Mouse (Mus musculus) B cell, adult (primary cell): ENCODE data around the gene Flywch1. TPM values are rescaled to one million over a fixed set of nuclear protein-coding genes. Genes with fewer than 3 reads are reported as not detected.

ENCODE experiments used
- total RNA-seq: library from RNA; stranded (reverse); gene quantifications from 4 replicates; pipeline ENCODE4 v1.2.4, GENCODE M21; 2023; ENCODE audit not compliant: inconsistent age

The Flywch1 gene
- 24.2 to 32.5 TPM (median 29.5 TPM) in 4 replicates for total RNA-seq

DNA sequence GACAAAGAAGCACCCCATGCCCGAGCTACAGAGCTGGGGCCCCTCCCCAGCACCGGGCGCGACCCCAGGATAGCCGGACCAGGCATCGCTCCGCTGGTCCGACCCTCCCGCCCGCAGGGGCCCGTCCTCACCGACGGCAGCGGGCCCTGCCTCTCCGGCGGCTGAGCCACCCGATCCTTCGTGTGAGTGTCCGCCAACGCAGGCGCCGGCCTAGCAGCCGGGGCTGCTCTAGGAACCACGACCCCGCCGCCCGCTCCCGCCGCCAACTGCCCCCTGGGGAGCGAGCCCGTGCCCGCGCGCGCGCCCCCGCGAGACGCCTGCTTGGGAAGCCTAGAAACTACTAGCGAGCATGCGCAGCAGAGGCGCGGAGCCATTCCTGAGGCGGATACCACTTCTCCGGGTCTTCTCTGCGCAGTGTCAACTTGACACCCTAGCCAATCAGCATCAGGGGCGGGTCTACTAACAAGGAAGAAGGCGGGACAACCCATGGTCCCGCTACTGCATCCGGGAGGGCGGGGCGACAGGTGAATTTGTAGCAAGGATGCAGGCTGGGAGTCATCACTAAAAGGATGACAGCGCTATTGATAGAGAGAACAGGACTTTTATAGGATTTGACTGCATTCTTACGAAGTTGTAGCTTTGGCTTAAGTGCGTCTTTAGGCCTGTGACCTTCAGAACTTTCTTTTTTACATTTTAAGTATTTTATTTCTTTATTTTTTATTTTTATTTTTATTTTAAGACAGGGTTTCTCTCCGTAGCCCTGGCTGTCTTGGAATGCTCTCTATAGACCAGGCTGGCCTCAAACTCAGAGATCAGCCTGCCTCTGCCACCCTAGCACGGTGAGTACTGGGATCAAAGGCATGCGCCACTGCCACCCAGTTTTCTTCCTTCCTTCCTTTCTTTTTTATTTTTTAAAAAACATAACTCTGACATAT lies at the start of gene Flywch1:
Gene Flywch1, minus strand, starts transcription at position 319 of the 935 bp plus-strand sequence.

DNA sequence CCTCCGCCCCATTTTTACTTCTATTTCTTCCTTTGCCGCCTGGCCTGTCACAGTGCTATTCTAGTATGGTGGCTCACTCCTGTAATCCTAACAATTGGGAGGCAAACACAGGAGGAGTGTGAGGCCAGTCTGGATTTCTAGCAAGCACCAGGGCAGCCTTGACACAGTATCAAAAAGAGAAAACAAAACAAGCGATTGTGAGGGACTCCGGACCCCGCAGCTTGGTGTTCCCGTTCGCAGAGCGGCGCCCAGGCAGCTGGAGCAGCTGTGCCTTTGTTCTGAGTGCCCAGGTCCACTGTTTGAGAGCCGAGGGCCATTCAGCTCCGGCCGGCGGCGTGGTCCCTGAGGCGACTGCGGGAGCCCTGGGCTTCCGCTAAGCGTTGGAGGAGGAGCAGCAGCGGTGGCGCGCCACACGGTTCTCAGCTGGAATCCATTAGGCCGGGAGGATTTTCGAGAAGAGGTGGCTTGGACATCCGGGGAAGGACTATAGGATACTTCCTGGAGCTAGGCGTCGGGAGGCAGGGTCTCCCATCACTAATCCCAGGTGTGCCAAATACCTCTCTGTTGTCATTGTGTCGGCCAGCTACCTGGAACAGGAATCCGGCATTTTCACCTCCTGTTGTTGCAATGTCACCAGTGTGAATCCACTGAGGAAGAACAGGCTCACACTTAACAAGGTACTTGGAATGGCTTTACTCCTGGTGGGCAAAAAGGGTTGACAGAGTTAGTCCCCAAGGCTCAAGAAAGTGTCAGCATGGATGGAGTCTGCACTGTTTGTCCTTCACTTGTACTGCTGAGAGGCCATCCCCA lies 19.1 kb upstream of the Flywch1 start, which contains the start of gene Srrm2:
Gene Srrm2, plus strand, starts transcription at position 264 of the 810 bp plus-strand sequence.

DNA sequence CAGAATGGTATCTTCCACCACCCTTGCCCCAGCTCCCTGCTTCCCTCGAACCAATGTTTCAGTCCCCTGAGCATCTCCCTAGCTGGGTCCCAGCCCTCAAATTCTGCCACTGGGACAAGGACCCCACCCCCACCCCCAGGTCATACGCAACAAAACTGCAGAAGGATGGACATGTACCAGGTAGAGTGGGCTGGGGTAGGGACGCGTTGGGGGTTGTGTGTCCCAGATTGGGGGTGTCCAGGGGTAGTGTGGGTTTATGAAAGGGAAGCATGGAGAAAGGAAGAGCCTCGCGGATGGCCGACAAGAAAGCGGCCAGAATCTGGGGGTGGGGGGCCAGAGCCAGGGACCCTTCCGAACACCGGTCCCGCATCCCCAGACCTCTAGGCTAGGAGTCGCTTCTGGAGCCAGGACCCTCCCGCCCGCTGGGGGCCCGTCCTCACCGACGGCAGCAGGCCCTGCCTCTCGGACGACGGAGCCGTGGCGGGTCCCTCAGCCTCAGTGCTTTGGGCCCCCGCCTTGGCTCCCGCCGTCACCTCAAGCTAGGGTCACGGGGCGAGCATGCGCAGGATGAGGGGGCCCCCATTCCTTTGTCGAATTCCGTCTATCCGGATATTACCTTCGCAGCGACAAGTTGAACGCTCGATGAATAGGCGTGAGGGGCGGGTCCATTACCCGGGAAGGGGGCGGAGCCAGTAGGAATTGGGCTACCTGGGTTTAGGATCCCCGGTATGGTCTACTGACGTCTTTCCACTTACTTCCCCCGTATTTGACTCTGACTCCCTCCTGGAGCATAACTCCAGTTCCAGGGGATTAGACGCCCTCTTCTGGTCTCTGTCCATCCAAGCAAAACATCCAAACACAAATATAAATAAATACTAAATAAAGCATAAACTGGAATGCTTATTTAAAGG lies 14.4 kb upstream of the Flywch1 start, which contains the start of gene Flywch2:
Gene Flywch2, minus strand, starts transcription at position 521 of the 911 bp plus-strand sequence.

DNA sequence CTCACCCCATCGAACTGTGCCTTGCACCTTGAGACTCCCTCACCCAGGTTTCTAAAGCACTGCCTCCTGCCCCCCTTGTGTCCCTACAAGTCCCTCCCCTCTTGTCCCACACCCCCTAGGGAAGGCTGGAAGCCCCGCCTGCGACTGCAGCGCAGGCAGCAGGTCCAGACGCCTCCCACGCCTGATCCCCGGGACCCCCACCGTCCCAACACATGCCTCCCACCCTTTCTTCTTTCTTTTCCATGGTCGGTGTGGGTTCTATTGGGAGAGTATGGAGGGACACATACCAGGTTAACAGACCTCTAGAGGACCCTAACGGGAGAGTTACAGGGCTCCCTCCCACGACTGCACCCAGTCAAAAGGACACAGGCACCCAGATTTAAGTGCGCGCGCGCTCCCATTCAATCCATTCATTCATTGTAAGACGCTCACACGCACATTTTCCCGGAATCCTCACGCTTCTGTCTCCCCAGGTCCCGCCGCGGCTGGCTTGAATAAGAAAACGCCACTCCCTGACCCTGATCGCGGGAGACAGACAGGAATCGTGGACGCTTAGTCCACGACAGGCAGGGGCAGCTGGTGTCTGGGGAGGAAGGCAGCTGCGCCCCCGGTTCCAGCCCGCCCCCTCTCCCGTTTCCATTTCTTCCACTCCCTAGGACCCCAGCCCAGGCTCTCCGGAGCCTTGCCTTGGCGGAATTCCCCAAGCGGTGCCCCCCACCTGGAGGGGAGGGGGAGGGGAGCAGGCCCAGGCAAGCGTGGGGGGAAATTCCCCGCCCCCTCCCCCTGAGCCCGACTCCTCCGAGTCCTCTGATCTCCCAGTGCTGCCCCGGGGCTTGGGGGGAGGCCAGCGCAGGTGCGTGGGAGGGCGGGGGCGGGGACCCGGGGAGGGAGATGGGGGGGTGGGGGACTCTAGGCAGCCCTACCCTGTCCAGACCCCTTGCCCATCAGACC lies 25.8 kb downstream of the Flywch1 start, which contains the start of gene Kremen2:
Gene Kremen2, minus strand, starts transcription at position 533 of the 951 bp plus-strand sequence.

DNA sequence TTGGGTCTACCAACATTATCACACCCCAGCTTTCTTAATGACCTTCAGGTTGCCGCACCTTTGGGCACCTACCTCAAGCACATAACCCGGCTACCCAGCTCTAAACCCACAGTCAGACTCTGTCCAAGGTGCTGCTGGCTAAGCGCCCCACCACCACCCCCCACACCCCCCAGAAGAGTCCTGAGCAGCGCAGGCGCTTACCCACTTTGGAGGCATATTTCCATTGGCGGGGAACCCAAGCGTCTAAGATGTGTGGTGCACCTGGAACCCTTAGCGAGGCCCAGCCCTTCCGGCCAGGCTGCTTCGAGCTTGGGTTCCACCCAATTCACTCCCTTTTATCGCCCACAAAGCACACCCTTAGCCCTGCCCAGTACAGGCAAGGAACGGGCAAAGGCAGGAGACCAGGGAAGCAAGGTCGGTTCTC lies 30.8 kb downstream of the Flywch1 start, which contains the start of gene Paqr4:
Gene Paqr4, minus strand, starts transcription at position 270 of the 424 bp plus-strand sequence.

DNA sequence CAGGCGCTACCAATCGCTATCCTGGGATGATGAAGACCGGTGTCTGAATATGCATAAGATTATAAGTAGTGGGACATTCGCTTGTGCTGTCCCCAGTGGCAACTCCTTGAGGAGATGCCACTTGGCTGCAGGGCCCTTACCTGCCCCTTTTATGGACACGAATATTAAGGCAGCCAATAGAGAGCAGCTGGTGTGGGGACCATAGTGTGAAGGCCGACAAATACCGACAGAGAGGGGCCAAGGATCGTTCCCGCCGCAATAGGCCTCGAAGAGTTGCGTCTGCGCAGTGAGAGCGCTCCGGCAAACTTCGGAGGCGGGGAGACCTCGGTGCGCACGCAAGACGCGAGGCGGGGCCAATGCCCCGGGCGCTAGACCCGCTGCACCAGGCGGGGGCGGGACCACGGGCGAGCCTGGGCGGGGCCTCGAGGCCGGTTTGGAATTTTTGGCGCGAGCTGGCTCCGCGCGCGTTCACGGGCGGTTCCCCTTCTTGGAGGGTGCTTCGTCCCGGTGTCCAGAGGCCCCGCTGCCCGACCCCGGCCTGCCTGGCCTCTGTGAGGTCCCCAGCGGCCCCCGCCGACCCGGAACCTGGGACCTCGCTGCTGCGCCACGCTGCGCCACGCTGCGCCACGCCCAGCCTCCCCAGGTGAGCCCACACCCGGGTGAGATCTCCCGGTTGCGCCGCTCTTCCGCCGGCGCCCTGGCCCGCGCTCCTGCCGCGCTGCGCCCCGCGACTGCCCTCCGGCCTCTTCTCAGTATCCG lies 45.2 kb downstream of the Flywch1 start, which contains the start of gene Pkmyt1:
Gene Pkmyt1, plus strand, starts transcription at position 338 of the 759 bp plus-strand sequence.

DNA sequence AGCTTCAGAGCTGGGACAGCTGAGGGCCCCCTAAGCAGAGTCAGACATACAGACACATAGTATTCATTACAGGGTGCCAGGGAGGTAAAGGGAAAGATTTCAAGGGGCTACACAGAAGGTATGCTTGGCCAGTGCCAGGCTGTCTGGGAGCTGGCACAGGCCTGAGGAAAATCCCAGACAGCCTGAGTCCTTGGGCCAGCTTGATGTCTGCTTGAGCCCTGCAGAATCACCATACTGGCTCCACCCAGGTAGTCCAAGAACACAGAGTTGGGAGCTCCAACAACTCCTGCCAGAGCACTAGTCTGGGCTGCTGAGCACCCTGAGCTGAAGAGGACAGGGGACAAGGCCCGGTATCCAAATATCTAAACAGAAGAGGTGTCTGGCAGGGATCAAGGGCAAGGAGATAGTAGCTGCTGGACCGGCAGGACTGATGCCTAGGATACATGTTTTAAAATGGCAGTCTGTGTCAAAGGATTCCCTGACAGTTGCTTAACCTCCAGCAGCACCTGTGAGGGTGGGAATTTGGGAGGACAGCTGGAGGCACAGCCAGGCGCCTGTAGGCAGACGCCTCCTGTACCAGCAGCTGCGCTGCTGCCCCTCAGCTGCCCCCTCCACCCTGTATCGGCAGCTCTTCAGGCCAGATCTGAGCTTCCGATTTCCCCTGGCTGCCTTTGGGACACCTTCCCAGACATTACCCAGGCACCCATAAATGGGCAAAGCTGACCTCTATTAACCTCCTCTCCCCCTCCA lies 48.9 kb downstream of the Flywch1 start, which contains the start of gene 1520401A03Rik:
Gene 1520401A03Rik, minus strand, starts transcription at position 408 of the 750 bp plus-strand sequence.

Other genes with a start within 250 kb of the Flywch1 start
- gene Zfp213, start 207.4 kb downstream of the Flywch1 start, total RNA-seq: 7.7 to 10.6 TPM (median 9.1 TPM) in 4 replicates
- 0.24 TPM in 1 of 4 replicates, not detected in the others for gene Zfp13, start 172.1 kb downstream of the Flywch1 start, total RNA-seq
- not detected in 4 replicates for gene Zscan10, start 170.7 kb downstream of the Flywch1 start, total RNA-seq
- gene Mmp25, start 126.3 kb downstream of the Flywch1 start, total RNA-seq: not detected in 4 replicates
- gene Bicdl2, start 111.1 kb downstream of the Flywch1 start, total RNA-seq: not detected in 4 replicates
- 36.1 to 48.9 TPM (median 40.8 TPM) in 4 replicates for gene Hcfc1r1, start 98.0 kb downstream of the Flywch1 start, total RNA-seq
- 23.9 to 33.5 TPM (median 27.0 TPM) in 4 replicates for gene Thoc6, start 97.7 kb downstream of the Flywch1 start, total RNA-seq
- gene Tnfrsf12a, start 94.1 kb downstream of the Flywch1 start, total RNA-seq: 8.7 to 13.8 TPM (median 11.7 TPM) in 4 replicates
- not detected in 4 replicates for gene Cldn6, start 92.4 kb downstream of the Flywch1 start, total RNA-seq
- gene Cldn9, start 87.6 kb downstream of the Flywch1 start, total RNA-seq: not detected in 4 replicates
- gene 1520401A03Rik, start 48.8 kb downstream of the Flywch1 start, total RNA-seq: not detected in 4 replicates
- 32.8 to 35.4 TPM (median 33.4 TPM) in 4 replicates for gene Pkmyt1, start 45.3 kb downstream of the Flywch1 start, total RNA-seq
- 0.27 to 0.67 TPM (median 0.48 TPM) in 4 replicates for gene Paqr4, start 30.7 kb downstream of the Flywch1 start, total RNA-seq
- gene Kremen2, start 25.8 kb downstream of the Flywch1 start, total RNA-seq: not detected in 4 replicates
- gene Flywch2, start 14.5 kb upstream of the Flywch1 start, total RNA-seq: 0.81 TPM in 1 of 4 replicates, not detected in the others
- 1,187 to 1,326 TPM (median 1,293 TPM) in 4 replicates for gene Srrm2, start 18.9 kb upstream of the Flywch1 start, total RNA-seq
- gene Elob, start 57.5 kb upstream of the Flywch1 start, total RNA-seq: 159 to 201 TPM (median 175 TPM) in 4 replicates
- not detected in 4 replicates for gene Prss33, start 64.5 kb upstream of the Flywch1 start, total RNA-seq
- not detected in 4 replicates for gene Prss32, start 72.3 kb upstream of the Flywch1 start, total RNA-seq
- gene Prss41, start 72.6 kb upstream of the Flywch1 start, total RNA-seq: 0.69 TPM in 1 of 4 replicates, not detected in the others
- not detected in 4 replicates for gene Prss21, start 96.5 kb upstream of the Flywch1 start, total RNA-seq
- gene Dcpp1, start 109.3 kb upstream of the Flywch1 start, total RNA-seq: not detected in 4 replicates
- gene Dcpp2, start 109.3 kb upstream of the Flywch1 start, total RNA-seq: not detected in 4 replicates
- not detected in 4 replicates for gene Dcpp3, start 145.9 kb upstream of the Flywch1 start, total RNA-seq
- not detected in 4 replicates for gene Sbp, start 170.1 kb upstream of the Flywch1 start, total RNA-seq
- not detected in 4 replicates for gene Sbpl, start 183.7 kb upstream of the Flywch1 start, total RNA-seq
- gene Prss30, start 209.0 kb upstream of the Flywch1 start, total RNA-seq: not detected in 4 replicates
- gene Prss22, start 226.5 kb upstream of the Flywch1 start, total RNA-seq: not detected in 4 replicates